Mouse (Mus musculus): Measurements from ENCODE around the gene Satb1.

Satb1 gene

GRCm38 (mm10) chr17:51813784-51814120 lies 19.3 kb downstream of the Satb1 start:
- no peak for DNase-seq

- DNase-seq: peak; percentile 13
Measured at GRCm38 (mm10) chr17:51812942-51813783, 19.9 kb downstream of the Satb1 start.

- DNase-seq: no peak
Measured at GRCm38 (mm10) chr17:51812261-51812941, 20.7 kb downstream of the Satb1 start.

GRCm38 (mm10) chr17:51811911-51812260 lies 21.2 kb downstream of the Satb1 start:
- no peak for DNase-seq

- DNase-seq: peak; percentile 14
Measured at GRCm38 (mm10) chr17:51811086-51811868, 21.8 kb downstream of the Satb1 start.

GRCm38 (mm10) chr17:51807429-51807828 lies 25.7 kb downstream of the Satb1 start:
- no peak for DNase-seq

- DNase-seq: no peak
Measured at GRCm38 (mm10) chr17:51806124-51806960, 26.7 kb downstream of the Satb1 start.

GRCm38 (mm10) chr17:51800208-51800607 lies 32.9 kb downstream of the Satb1 start:
- no peak for DNase-seq

- DNase-seq: no peak
Measured at GRCm38 (mm10) chr17:51796459-51796858, 36.6 kb downstream of the Satb1 start.

- no peak for DNase-seq
Measured at GRCm38 (mm10) chr17:51791226-51791625, 41.9 kb downstream of the Satb1 start.

GRCm38 (mm10) chr17:51790387-51791060 lies 42.6 kb downstream of the Satb1 start:
- DNase-seq: no peak

- no peak for DNase-seq
Measured at GRCm38 (mm10) chr17:51789777-51790176, 43.3 kb downstream of the Satb1 start.

GRCm38 (mm10) chr17:51789098-51789497 lies 44.0 kb downstream of the Satb1 start:
- no peak for DNase-seq

- DNase-seq: no peak
Measured at GRCm38 (mm10) chr17:51787955-51788354, 45.1 kb downstream of the Satb1 start.

- no peak for DNase-seq
Measured at GRCm38 (mm10) chr17:51786050-51786449, 47.0 kb downstream of the Satb1 start.

- DNase-seq: no peak
Measured at GRCm38 (mm10) chr17:51784935-51785334, 48.2 kb downstream of the Satb1 start.

GRCm38 (mm10) chr17:51783591-51784279 lies 49.4 kb downstream of the Satb1 start:
- no peak for DNase-seq

GRCm38 (mm10) chr17:51780036-51780435 lies 53.1 kb downstream of the Satb1 start:
- no peak for DNase-seq

GRCm38 (mm10) chr17:51778961-51779360 lies 54.1 kb downstream of the Satb1 start:
- DNase-seq: no peak

- DNase-seq: no peak
Measured at GRCm38 (mm10) chr17:51777813-51778212, 55.3 kb downstream of the Satb1 start.

GRCm38 (mm10) chr17:51775070-51775881 lies 57.8 kb downstream of the Satb1 start:
- no peak for DNase-seq
